Mouse (Mus musculus) MEL (cell line): ENCODE data around the gene 4931428F04Rik. TPM values are rescaled to one million over a fixed set of nuclear protein-coding genes. Genes with fewer than 3 reads are reported as not detected.
A peak's percentile ranks its signal among the peaks of the same experiment; 100 is the strongest.

Experiments used
- DNase-seq: peaks from one replicate; pipeline ENCODE4 v3.0.0; 2011; ENCODE audit warnings: low read depth, low spot score
- H3K27ac ChIP-seq: 2 replicates; pipeline ENCODE4 v1.5.1; 2012; ENCODE audit warnings: low read depth, mild to moderate bottlenecking, control low read depth, low read length, moderate library complexity; ENCODE audit not compliant: control insufficient read depth
- H3K27me3 ChIP-seq, 2 experiments: fragments of 150-350 bp in 1 of 2; sonication (generic) in 1 of 2; 2 replicates each; pipeline ENCODE4 v1.6.1; 2012; ENCODE audit warnings: low read length in 2 of 2, mild to moderate bottlenecking in 2 of 2, improper control_type of control experiment in 1 of 2, moderate library complexity in 1 of 2; ENCODE audit not compliant: insufficient read depth in 2 of 2, control insufficient read depth in 1 of 2
- H3K36me3 ChIP-seq, 2 experiments: 2 replicates each; pipeline ENCODE4 v1.6.1; 2012 to 2014; ENCODE audit warnings: low read length in 2 of 2, improper control_type of control experiment in 1 of 2, inconsistent platforms in 1 of 2, mild to moderate bottlenecking in 1 of 2; ENCODE audit not compliant: insufficient read depth in 2 of 2, control insufficient read depth in 1 of 2
- H3K4me1 ChIP-seq, 2 experiments: fragments of 150-350 bp in 1 of 2; sonication (generic) in 1 of 2; 2 replicates each; pipeline ENCODE4 v1.6.1; 2012; ENCODE audit warnings: low read length in 2 of 2, improper control_type of control experiment in 1 of 2, mild to moderate bottlenecking in 1 of 2; ENCODE audit not compliant: insufficient read depth in 2 of 2, control insufficient read depth in 1 of 2
- H3K4me3 ChIP-seq, 2 experiments: fragments of 150-350 bp in 1 of 2; sonication (generic) in 1 of 2; 2 replicates each; pipeline ENCODE4 v1.5.1; 2012; ENCODE audit warnings: low read depth in 2 of 2, low read length in 2 of 2, mild to moderate bottlenecking in 2 of 2, moderate library complexity in 2 of 2, control low read depth in 1 of 2, improper control_type of control experiment in 1 of 2; ENCODE audit not compliant: control insufficient read depth in 1 of 2, insufficient read depth in 1 of 2
- H3K79me2 ChIP-seq: 2 replicates; pipeline ENCODE4 v1.6.1; 2012; ENCODE audit warnings: mild to moderate bottlenecking, low read length, moderate library complexity; ENCODE audit not compliant: control insufficient read depth, poor library complexity, insufficient read depth
- H3K9ac ChIP-seq: 2 replicates; pipeline ENCODE4 v1.6.1; 2012; ENCODE audit warnings: low read depth, mild to moderate bottlenecking, control low read depth, low read length, moderate library complexity; ENCODE audit not compliant: control insufficient read depth, poor library complexity, severe bottlenecking
- H3K9me3 ChIP-seq: fragments of 150-350 bp; sonication (generic); replicated peaks from 2 replicates; pipeline ENCODE4 v1.6.1; 2012; ENCODE audit warnings: mild to moderate bottlenecking, low read length, improper control_type of control experiment, moderate library complexity; ENCODE audit not compliant: insufficient read depth
- CTCF ChIP-seq, 3 experiments: IDR thresholded peaks in 2 of 3; conservative IDR thresholded peaks in 1 of 3; 2 replicates each; pipeline ENCODE4 v1.5.1; 2011 to 2012; ENCODE audit warnings: low read length in 3 of 3, low read depth in 2 of 3, mild to moderate bottlenecking in 2 of 3, improper control_type of control experiment in 1 of 3, inconsistent platforms in 1 of 3, mixed read lengths in 1 of 3, moderate library complexity in 1 of 3; ENCODE audit not compliant: control insufficient read depth in 1 of 3, insufficient read depth in 1 of 3, poor library complexity in 1 of 3, severe bottlenecking in 1 of 3
- EP300 ChIP-seq, 2 experiments: IDR thresholded peaks; 2 replicates each; pipeline ENCODE4 v1.6.1; 2011; ENCODE audit warnings: improper control_type of control experiment in 2 of 2, low read length in 2 of 2, low read depth in 1 of 2, mild to moderate bottlenecking in 1 of 2
- ETS1 ChIP-seq: IDR thresholded peaks from 2 replicates; pipeline ENCODE4 v1.6.1; 2012; ENCODE audit warnings: low read depth, mild to moderate bottlenecking, inconsistent platforms, low read length, improper control_type of control experiment, moderate library complexity
- GATA1 ChIP-seq: IDR thresholded peaks from 2 replicates; pipeline ENCODE4 v1.6.1; 2011; ENCODE audit warnings: low read depth, low read length, improper control_type of control experiment
- HCFC1 ChIP-seq: IDR thresholded peaks from 2 replicates; pipeline ENCODE4 v1.6.1; 2012; ENCODE audit warnings: low read depth, mild to moderate bottlenecking, inconsistent platforms, low read length, improper control_type of control experiment, moderate library complexity
- MAFK ChIP-seq: IDR thresholded peaks from 2 replicates; pipeline ENCODE4 v1.6.1; 2011; ENCODE audit warnings: low read depth, mild to moderate bottlenecking, low read length, improper control_type of control experiment, borderline replicate concordance
- MAZ ChIP-seq: IDR thresholded peaks from 2 replicates; pipeline ENCODE4 v1.6.1; 2012; ENCODE audit warnings: low read depth, mild to moderate bottlenecking, inconsistent platforms, low read length, improper control_type of control experiment
- MEF2A ChIP-seq: IDR thresholded peaks from 2 replicates; pipeline ENCODE4 v1.6.1; 2014; ENCODE audit warnings: low read depth, mild to moderate bottlenecking, inconsistent platforms, low read length, improper control_type of control experiment; ENCODE audit not compliant: poor library complexity, insufficient replicate concordance, severe bottlenecking; ENCODE audit errors: extremely low read depth
- MXI1 ChIP-seq: IDR thresholded peaks from 2 replicates; pipeline ENCODE4 v1.6.1; 2011; ENCODE audit warnings: mild to moderate bottlenecking, low read depth, low read length, improper control_type of control experiment
- MYB ChIP-seq: IDR thresholded peaks from 2 replicates; pipeline ENCODE4 v1.6.1; 2011; ENCODE audit warnings: mild to moderate bottlenecking, low read depth, low read length, improper control_type of control experiment
- NELFE ChIP-seq: IDR thresholded peaks from 2 replicates; pipeline ENCODE4 v1.6.1; 2011; ENCODE audit warnings: low read depth, low read length, improper control_type of control experiment
- NRF1 ChIP-seq: IDR thresholded peaks from 2 replicates; pipeline ENCODE4 v1.6.1; 2014; ENCODE audit warnings: low read depth, mild to moderate bottlenecking, inconsistent platforms, low read length, improper control_type of control experiment, moderate library complexity; ENCODE audit not compliant: poor library complexity, insufficient read depth, severe bottlenecking
- POLR2A ChIP-seq, 2 experiments: IDR thresholded peaks; 2 replicates each; pipeline ENCODE4 v1.6.1; 2011 to 2012; ENCODE audit warnings: low read length in 2 of 2, mild to moderate bottlenecking in 2 of 2, control low read depth in 1 of 2, improper control_type of control experiment in 1 of 2, low read depth in 1 of 2, moderate library complexity in 1 of 2; ENCODE audit not compliant: control insufficient read depth in 1 of 2, insufficient read depth in 1 of 2, poor library complexity in 1 of 2
- POLR2AphosphoS2 ChIP-seq: IDR thresholded peaks from 2 replicates; pipeline ENCODE4 v1.6.1; 2011; ENCODE audit warnings: low read length, improper control_type of control experiment
- POLR2AphosphoS5 ChIP-seq: IDR thresholded peaks from 2 replicates; pipeline ENCODE4 v1.6.1; 2012; ENCODE audit warnings: low read depth, borderline replicate concordance, mild to moderate bottlenecking, inconsistent platforms, low read length, moderate library complexity, mixed read lengths
- RAD21 ChIP-seq: IDR thresholded peaks from 2 replicates; pipeline ENCODE4 v1.6.1; 2011; ENCODE audit warnings: mild to moderate bottlenecking, low read depth, low read length, improper control_type of control experiment
- RCOR1 ChIP-seq: IDR thresholded peaks from 2 replicates; pipeline ENCODE4 v1.6.1; 2012; ENCODE audit warnings: low read depth, mild to moderate bottlenecking, inconsistent platforms, low read length, improper control_type of control experiment
- SIN3A ChIP-seq: IDR thresholded peaks from 2 replicates; pipeline ENCODE4 v1.6.1; 2012; ENCODE audit warnings: low read length, improper control_type of control experiment, inconsistent platforms
- SMC3 ChIP-seq: IDR thresholded peaks from 2 replicates; pipeline ENCODE4 v1.6.1; 2011; ENCODE audit warnings: low read depth, low read length, improper control_type of control experiment
- TAL1 ChIP-seq: IDR thresholded peaks from 2 replicates; pipeline ENCODE4 v1.6.1; 2012; ENCODE audit warnings: mild to moderate bottlenecking, inconsistent platforms, low read length, moderate library complexity, mixed read lengths
- TBP ChIP-seq: IDR thresholded peaks from 2 replicates; pipeline ENCODE4 v1.8.0; 2011; ENCODE audit warnings: low read depth, low read length, improper control_type of control experiment
- TCF12 ChIP-seq: IDR thresholded peaks from 2 replicates; pipeline ENCODE4 v1.6.1; 2014; ENCODE audit warnings: low read depth, mild to moderate bottlenecking, inconsistent platforms, low read length, improper control_type of control experiment, moderate library complexity
- UBTF ChIP-seq: IDR thresholded peaks from 2 replicates; pipeline ENCODE4 v1.6.1; 2012; ENCODE audit warnings: low read depth, mild to moderate bottlenecking, inconsistent platforms, low read length, improper control_type of control experiment, moderate library complexity, borderline replicate concordance; ENCODE audit not compliant: insufficient read depth
- USF1 ChIP-seq: IDR thresholded peaks from 2 replicates; pipeline ENCODE4 v1.6.1; 2014; ENCODE audit warnings: low read depth, mild to moderate bottlenecking, inconsistent platforms, low read length, improper control_type of control experiment, moderate library complexity
- USF2 ChIP-seq, 2 experiments: IDR thresholded peaks; 2 replicates each; pipeline ENCODE4 v1.6.1; 2011 to 2012; ENCODE audit warnings: improper control_type of control experiment in 2 of 2, low read length in 2 of 2, borderline replicate concordance in 1 of 2, inconsistent platforms in 1 of 2, low read depth in 1 of 2, mild to moderate bottlenecking in 1 of 2; ENCODE audit not compliant: insufficient read depth in 1 of 2
- ZC3H11A ChIP-seq: IDR thresholded peaks from 2 replicates; pipeline ENCODE4 v1.6.1; 2012; ENCODE audit warnings: low read depth, mild to moderate bottlenecking, inconsistent platforms, low read length, improper control_type of control experiment
- ZKSCAN1 ChIP-seq: IDR thresholded peaks from 2 replicates; pipeline ENCODE4 v1.6.1; 2012; ENCODE audit warnings: low read depth, mild to moderate bottlenecking, inconsistent platforms, low read length, improper control_type of control experiment, moderate library complexity
- ZMIZ1 ChIP-seq: IDR thresholded peaks from 2 replicates; pipeline ENCODE4 v1.6.1; 2012; ENCODE audit warnings: low read depth, mild to moderate bottlenecking, inconsistent platforms, low read length, improper control_type of control experiment, moderate library complexity
- ZNF384 ChIP-seq: IDR thresholded peaks from 2 replicates; pipeline ENCODE4 v1.6.1; 2012; ENCODE audit warnings: low read depth, mild to moderate bottlenecking, inconsistent platforms, low read length, improper control_type of control experiment
- polyA plus RNA-seq, 2 experiments: library from polyadenylated mRNA; stranded (reverse) in 1 of 2; unstranded in 1 of 2; fragments of >175 nt in 1 of 2; fragments of >200 nt in 1 of 2; gene quantifications; 2 replicates each; pipeline versions ENCODE4 v1.2.1 to v1.2.4; 2012; ENCODE audit warnings: low replicate concordance in 2 of 2, low read depth in 1 of 2; ENCODE audit not compliant: insufficient read length in 2 of 2, insufficient read depth in 1 of 2, missing spikeins in 1 of 2
- total RNA-seq: library from RNA; depleted of rRNA; stranded (reverse); fragments of 300-350 nt; gene quantifications from 2 replicates; pipeline ENCODE4 v1.2.3, GENCODE M21; 2012

4931428F04Rik gene
- total and polyA plus RNA-seq, 3 experiments, result 8.2 to 13.0 TPM; not detected in 1

DNA sequence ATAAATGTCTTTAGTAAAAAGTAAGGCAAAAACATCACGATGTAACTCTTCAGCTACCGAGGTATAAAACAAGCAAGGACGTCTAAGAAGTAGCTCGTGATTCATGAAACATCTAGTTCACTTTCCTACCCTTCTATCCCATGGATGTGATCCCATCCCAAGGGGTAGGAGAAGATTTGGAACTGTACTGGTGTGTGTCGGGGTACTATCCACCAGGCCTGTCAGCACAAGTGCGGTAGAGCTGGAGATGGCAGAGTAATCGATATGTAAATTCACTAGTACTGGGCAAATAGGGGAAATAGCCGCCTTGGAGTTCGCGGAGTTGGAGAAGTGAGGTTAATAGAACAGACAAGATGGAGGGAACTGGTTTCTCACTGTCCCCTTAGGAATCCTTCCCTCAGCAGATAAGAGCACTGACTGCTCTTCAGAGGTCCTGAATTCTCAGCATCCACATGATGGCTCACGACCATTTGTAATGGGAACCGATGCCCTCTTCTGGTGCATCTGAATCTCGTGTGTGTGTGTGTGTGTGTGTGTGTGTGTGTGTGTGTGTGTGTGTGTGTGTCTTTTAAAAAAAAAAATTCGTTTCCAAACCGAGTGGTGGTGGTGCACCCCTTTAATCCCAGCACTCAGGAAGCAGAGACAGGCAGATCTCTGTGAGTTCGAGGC lies 26.3 kb downstream of the 4931428F04Rik start:
- peak overlapping the region; percentile 34; the same call in 1 of the 2 replicates for H3K27ac ChIP-seq
- H3K4me3 ChIP-seq, result peak overlapping the region; percentile 84 to 98
- peaks cover 7 to 36% of the 10 kb centered on the region in 2 experiments for H3K4me1 ChIP-seq
- H3K9ac ChIP-seq, result peak overlapping the region; percentile 91
- H3K79me2 ChIP-seq, result peaks cover 15% of the 10 kb centered on the region
- TF ChIP-seq NELFE (no peak), CTCF (IDR thresholded peaks at IDR 0.05 in 2 of 3, conservative IDR thresholded peaks at IDR 0.05 in 1 of 3; ENCODE audit: control insufficient read depth in 1 of 3, insufficient read depth in 1 of 3, low read depth in 2 of 3, low read length in 3 of 3, poor library complexity in 1 of 3, severe bottlenecking in 1 of 3) (0 out of 6 replicates have a peak, but pooled peaks of 1 of the 3 experiments have one; percentile 0), POLR2AphosphoS5 (no peak), HCFC1 (no peak), USF2 (IDR thresholded peaks at IDR 0.05; ENCODE audit: borderline replicate concordance in 1 of 2, insufficient read depth in 1 of 2, low read depth in 1 of 2, low read length in 2 of 2) (no peak), TCF12 (no peak), RCOR1 (no peak), SMC3 (no peak), USF1 (no peak), RAD21 (no peak), TAL1 (no peak), ZC3H11A (no peak), MXI1 (no peak), EP300 (IDR thresholded peaks at IDR 0.05; ENCODE audit: low read depth in 1 of 2, low read length in 2 of 2) (no peak), POLR2A (IDR thresholded peaks at IDR 0.05; ENCODE audit: control insufficient read depth in 1 of 2, insufficient read depth in 1 of 2, low read depth in 1 of 2, low read length in 2 of 2, poor library complexity in 1 of 2) (0 out of 4 replicates have a peak, but pooled peaks of 1 of the 2 experiments have one; percentile 5), NRF1 (no peak), ZMIZ1 (no peak), GATA1 (peak; percentile 30; the same call in 1 of the 2 replicates), UBTF (no peak), SIN3A (no peak), TBP (no peak), ETS1 (no peak), MAZ (no peak), POLR2AphosphoS2 (no peak), ZKSCAN1 (no peak), MEF2A (no peak), MAFK (no peak), ZNF384 (peak; percentile 57; the same call in 1 of the 2 replicates), MYB (no peak)
- H3K27me3 ChIP-seq, result no peaks in the 10 kb centered on the region
- H3K9me3 ChIP-seq, result no peaks in the 10 kb centered on the region
- peak; percentile 57 for DNase-seq
- H3K36me3 ChIP-seq, result peaks cover 0 to 25% of the 10 kb centered on the region in 2 experiments; a peak in 2 of 4 replicates
